Mouse (Mus musculus): Measurements from ENCODE around the gene Ptpn3. TPM values are rescaled to one million over a fixed set of nuclear protein-coding genes. Genes with fewer than 3 reads are reported as not detected.
"Not testable (repeated sequence)": the region's sequence is repeated elsewhere in the genome, so short reads cannot be mapped to it uniquely, and the experiment has no call there.

The Ptpn3 gene
- total RNA-seq, 1 experiment from 2014 or later, result 0.35 TPM

DNA sequence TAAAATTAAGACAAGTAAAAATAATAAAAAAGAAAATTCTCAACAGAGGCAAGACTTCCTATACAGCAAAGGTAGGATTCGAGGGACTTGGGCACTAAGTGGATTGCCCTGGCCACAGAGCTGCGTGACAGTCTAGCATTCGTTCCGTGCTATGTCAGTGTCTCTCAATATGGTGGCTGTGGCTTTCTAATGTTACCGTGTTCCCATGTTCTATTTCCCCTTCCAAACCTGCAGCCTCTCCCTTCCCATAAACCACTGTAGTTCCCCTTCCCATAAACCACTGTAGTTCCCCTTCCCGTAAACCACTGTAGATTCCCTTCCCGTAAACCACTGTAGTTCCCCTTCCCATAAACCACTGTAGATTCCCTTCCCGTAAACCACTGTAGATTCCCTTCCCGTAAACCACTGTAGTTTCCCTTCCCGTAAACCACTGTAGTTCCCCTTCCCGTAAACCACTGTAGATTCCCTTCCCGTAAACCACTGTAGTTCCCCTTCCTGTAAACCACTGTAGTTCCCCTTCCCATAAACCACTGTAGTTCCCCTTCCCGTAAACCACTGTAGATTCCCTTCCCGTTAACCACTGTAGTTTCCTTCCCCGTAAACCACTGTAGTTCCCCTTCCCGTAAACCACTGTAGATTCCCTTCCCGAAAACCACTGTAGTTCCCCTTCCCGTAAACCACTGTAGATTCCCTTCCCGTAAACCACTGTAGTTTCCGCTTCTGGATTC, 102.8 kb downstream of the Ptpn3 start:
- not testable (repeated sequence) for ATAC-seq (ENCODE audit: extremely low read depth, insufficient number of reproducible peaks, low FRiP score, poor library complexity, severe bottlenecking)

DNA sequence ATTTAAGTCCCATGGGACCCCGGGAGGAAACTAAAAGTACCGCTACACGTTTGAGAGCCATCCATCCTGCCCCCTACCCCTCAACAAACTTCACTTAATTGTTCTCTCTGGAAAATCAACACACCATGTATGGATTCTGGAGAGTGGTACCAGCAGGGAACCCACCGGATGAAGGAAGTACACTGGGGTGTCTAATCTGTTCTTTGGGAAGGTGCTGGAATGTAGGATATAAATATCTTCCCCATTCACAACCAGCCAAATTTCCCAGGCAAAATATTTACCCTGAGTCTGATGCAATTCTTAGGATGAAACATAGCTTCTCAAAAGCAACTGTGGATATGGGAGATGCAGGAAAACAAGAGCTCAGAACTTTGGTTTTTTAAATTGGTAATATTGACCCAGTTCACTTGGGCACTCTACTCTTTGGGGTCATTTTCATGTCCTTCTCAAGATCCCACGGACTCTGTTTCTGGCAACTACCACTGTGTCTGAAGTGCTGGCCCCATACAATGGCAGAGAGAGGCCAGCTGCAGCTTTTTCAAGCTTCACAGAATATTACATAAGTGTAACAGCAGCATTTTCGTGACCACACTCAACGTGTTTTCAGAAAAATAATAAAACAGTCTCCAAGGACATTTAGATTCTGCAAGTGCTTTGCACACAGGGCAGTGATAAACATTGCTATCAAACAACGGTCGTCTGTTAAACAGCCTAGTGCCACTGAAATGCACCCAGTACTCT, 109.9 kb downstream of the Ptpn3 start:
- no peak for ATAC-seq (ENCODE audit: extremely low read depth, insufficient number of reproducible peaks, low FRiP score, poor library complexity, severe bottlenecking)

DNA sequence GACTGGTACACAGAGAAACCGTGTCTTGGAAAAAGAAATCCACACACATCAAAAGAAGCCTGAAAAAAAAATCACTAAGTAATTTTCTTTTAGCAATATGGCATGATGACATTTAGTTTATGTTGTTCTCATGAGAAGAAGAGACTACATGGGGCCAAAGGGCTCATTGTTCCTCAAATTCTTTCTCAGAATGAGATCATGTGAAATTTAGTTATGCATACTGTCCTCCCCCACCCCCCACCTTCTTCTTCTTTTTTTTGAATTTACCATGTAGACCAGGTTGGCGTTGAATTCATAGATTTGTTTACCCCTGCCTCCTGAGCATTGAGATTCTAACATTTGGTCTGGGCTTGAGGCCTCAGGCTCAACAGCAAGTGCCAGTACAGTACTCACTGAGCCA, 111.8 kb downstream of the Ptpn3 start:
- ATAC-seq (ENCODE audit: extremely low read depth, insufficient number of reproducible peaks, low FRiP score, poor library complexity, severe bottlenecking), result no peak

DNA sequence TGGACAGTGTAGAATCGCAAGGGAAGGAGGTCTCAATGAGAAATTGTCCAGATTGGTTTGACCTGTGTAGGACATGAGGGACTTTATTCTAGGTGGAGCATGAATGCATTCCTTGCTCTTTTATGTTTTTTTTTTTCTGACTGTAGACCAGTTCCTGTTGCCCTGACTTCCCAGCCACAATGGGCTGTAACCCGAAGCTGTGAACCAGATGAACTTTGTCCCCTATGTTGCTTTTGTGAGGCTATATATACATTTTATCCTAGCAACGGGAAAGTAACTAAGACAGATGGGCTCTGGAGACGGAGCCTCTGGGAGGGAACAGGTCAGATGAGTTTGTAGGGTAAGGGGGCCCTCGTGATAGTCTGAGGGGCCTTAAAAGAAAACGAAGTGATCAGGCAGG, 115.6 kb downstream of the Ptpn3 start:
- ATAC-seq (ENCODE audit: extremely low read depth, insufficient number of reproducible peaks, low FRiP score, poor library complexity, severe bottlenecking), result no peak

DNA sequence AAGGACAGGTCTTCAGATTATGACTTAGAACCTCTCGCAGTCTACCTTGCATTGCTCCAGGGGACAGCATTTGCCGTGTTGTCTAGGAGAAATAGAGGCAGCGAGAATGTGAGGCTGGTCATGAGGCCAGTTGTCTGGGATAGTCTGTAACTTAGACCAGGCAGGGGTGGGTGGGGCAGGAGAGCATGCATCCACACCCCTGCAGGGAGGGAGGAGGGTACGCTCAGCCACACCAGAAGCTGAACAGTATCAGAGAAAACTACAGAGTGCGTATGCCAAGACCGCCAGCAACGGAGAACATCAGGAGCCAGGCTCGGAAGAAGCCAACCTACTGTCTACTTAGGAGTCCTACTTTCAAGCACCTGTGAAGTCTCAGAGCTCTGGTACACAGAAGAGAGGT, 116.2 kb downstream of the Ptpn3 start:
- no peak for ATAC-seq (ENCODE audit: extremely low read depth, insufficient number of reproducible peaks, low FRiP score, poor library complexity, severe bottlenecking)

DNA sequence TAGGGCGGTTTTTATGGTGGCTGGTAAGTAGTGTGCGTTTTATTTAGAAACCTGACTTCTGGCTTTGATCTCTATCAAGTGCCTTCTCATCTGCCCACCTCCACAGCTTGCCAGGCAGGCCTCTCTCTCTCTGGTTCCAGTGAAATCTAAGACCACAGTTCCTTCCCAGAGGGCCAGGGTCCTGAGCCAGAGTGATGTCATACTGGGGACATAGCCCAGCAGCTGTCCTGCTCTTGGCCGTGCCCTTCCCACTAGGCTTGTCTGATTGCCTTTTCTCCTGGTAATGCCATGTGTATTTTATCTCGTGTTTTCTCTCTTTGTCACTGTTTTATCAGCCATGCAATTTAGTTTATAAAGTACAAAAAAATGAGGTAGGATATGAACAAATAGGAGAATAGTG, 118.1 kb downstream of the Ptpn3 start:
- ATAC-seq (ENCODE audit: extremely low read depth, insufficient number of reproducible peaks, low FRiP score, poor library complexity, severe bottlenecking), result no peak

DNA sequence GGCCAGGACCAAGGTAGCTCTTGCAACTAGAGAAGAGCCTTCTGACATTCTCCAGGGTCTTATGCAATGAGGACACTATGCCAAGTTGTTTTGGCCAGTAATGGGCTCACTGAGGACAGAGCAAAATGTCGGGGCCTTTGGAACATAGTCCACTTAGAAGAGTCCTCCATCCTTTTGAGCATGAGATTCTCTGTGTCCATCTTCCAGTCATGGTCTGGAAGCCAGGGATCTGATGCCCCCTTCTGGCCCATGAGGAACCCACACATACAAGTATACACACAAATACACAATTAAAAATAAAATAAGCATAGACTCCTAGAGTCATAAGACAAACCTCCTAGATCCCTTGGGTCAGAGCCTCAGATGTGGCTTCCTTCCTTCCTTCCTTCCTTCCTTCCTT, 120.1 kb downstream of the Ptpn3 start:
- ATAC-seq (ENCODE audit: extremely low read depth, insufficient number of reproducible peaks, low FRiP score, poor library complexity, severe bottlenecking), result no peak

DNA sequence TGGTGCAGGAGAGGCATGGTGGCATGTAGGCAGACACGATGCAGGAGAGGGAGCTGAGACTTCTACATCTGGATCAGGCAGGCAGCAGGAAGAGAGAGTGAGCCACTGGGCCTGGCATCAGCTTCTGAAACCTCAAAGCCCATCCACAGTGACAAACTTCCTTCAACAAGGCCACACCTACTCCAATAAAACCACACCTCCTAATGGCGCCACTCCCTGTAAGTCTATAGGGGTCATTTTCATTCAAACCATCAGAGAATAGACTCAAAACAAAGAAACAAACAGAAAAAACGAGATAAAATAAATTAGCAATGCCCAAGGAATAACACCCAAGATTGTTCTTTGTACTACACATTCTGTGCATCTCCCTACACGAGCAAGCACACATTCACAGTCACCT, 122.8 kb downstream of the Ptpn3 start:
- ATAC-seq (ENCODE audit: extremely low read depth, insufficient number of reproducible peaks, low FRiP score, poor library complexity, severe bottlenecking), result no peak

DNA sequence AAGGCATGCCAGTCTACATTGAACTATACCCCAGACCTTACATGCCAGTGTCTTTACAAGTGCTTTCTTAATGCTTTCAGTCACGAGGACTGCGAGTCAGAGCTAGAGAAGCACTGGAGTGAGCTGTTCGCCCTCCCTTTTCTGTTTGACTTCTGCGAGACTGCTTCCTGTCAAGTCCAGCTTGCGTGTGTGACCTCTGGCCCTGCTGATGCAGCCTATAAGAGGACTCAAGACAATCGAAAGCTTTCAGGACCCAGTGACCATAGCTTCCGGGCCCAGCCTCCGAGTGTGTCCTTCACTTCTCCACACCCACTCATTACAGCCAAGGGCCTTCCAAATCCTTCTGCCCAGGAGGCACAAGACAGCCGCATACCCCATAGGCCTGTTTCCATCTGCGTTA, 126.3 kb downstream of the Ptpn3 start:
- ATAC-seq (ENCODE audit: extremely low read depth, insufficient number of reproducible peaks, low FRiP score, poor library complexity, severe bottlenecking), result no peak

DNA sequence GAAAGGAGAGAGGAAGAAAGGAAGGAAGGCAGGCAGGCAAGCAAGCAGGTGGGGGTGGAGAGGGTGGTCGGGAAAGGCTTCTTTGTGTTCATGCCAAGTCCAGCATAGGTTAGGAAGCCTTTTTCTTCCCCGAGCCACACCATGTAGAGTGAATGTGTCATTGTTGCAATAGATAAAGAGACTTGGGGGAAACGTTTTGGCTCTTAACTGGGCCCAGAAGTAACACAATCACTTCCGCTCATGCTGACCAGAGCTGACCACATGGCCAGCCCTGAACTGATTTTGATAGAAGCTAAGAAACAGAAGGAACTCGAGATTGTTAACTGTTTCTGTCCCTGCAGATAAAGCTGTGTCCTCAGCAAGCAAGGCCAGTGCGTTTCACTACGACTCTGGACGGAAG, 128.8 kb downstream of the Ptpn3 start:
- ATAC-seq (ENCODE audit: extremely low read depth, insufficient number of reproducible peaks, low FRiP score, poor library complexity, severe bottlenecking), result no peak

DNA sequence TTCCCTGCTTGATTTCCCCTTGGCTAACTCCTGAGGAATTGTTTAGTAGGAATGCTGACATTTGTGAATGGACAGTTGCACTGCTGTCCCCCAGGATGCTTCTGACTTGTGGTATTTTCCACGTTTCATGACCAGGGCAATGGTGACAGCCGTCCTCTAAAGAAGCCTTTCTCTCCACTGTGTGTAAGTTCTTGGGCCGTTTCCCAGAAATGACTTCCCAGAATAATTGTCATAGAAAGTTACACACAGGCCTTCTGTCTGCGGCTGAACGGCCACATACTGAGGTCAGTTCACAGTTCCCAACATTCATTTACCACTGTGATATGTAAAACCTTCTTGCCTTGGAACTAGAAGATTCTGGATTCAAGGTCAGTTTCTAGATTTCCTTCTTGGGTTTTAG, 129.8 kb downstream of the Ptpn3 start:
- no peak for ATAC-seq (ENCODE audit: extremely low read depth, insufficient number of reproducible peaks, low FRiP score, poor library complexity, severe bottlenecking)

DNA sequence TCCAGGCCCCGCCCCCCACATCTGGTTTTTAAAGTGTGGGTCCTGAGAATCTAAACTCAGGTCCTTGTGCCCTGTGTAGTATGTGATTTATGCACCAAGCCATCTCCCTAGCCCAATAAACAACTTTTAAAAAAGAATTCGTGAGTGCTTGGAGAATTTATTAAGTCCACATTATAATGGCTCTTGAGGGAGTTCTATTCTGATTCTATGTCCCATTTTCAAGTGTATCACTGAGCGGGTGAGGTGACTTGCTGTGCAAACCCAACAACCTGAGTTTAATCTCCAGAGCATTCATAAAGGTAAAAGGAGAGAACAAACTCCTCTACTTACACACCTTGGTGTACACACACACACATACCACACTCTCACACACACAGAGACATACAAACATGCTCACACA, 133.0 kb downstream of the Ptpn3 start:
- no peak for ATAC-seq (ENCODE audit: extremely low read depth, insufficient number of reproducible peaks, low FRiP score, poor library complexity, severe bottlenecking)

DNA sequence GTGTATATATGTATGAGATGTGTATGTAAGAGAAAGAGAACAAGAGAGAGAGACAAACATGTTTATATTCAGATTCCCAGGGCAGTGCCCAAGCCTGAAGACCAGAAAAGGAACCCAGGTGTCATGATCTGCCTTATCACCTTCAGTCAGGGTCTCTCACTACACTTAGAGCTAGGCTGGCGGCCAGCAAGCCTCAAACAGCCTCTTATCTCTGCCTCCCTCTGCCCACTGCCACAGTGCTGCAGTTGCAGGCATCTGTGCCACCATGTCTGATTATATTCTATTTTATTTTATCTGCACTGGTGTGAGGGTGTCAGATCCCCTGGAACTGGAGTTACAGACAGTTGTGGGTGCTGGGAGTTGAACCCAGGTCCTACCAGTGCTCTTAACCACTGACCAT, 133.4 kb downstream of the Ptpn3 start:
- no peak for ATAC-seq (ENCODE audit: extremely low read depth, insufficient number of reproducible peaks, low FRiP score, poor library complexity, severe bottlenecking)

DNA sequence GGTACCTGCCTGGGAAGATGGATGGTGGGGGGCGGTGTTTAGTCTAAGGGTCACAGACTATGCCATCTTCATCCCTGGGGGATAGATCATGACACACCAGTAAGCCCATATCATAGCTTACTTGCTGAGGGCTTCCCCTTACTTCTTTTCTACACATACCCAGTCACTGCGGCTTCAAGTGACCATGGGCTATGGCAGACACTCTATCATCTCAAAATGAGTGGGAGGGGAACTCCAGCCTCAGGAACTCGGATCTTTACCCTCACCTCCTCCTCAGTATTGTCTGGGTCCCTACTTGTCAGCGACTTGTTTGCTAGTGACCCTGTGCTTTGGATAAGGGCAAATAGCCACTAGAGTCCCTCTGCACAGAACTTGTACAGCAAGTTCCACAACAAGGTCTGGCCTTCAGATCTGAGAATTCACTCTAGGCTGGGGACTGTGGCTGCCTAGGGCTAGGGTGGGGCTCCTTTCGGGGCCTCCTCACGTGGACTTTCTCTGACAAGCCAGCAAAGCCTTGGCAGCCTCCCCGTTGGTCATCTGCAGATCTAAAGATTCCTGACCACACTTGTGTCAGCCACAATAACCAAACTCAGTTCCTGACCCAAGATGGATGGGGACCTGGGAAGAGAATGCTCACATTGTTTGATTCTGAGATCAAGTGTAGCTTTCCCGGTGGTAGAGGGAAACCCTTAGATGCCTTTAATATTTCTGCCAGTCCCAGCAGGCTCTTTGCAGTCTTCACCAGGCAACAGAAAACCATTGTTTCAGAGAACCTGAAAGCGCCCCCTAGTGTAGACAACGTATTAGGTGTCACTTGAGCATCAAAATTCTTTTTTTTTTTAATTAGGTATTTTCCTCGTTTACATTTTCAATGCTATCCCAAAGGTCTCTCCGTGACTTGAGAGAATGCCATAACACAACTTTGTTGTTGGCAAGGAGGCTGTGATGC, 134.4 kb downstream of the Ptpn3 start:
- no peak for ATAC-seq (ENCODE audit: extremely low read depth, insufficient number of reproducible peaks, low FRiP score, poor library complexity, severe bottlenecking)

DNA sequence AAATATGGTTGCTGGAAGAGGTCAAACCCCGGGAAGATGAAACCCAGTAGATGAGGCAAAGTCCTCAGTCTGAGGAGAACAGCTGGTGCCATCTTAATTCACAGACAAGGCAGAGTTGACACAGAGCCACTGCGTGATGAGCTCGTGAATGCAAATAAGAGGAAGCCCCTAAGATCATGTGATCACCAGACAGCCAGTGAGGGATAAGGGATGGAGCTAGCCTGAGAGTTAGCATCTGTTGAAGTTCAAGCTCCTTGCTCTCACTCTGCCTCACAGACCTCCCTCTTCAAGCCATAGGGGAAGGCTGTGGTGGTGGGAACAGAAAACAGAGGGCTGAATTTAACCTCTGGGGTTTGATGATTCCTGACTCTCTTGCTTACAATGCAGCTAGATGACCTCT, 136.0 kb downstream of the Ptpn3 start:
- ATAC-seq (ENCODE audit: extremely low read depth, insufficient number of reproducible peaks, low FRiP score, poor library complexity, severe bottlenecking), result no peak

DNA sequence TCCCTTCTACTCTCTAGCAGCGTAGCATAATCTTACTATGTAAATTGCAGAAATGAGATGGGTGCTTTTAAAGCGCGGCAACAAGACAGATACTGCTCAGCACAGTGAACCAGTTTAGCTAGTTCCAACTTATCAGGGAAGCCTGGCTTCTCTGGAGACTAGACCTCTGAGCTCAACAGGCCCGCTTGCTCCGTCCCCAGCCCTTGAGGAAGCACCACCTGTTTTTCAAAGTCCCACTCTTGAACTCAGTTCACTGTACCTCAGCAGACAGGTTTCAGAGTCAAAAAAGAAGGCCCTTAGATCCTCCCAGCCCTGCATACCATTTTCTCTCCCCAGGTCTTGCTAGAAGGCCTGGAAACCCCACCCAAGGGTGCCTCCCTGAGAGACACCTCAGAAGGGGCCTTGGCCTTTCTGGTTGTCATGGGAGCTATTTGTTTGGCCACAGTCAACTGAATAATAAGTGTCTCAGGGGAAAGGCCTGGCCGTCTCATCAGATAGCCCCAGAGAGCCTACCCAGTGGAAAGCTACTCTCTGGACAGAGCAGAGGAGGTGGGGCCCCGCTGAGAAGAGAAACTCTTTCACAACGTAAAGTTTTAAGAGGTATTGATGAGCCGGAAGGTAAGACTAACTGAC, 136.9 kb downstream of the Ptpn3 start:
- ATAC-seq (ENCODE audit: extremely low read depth, insufficient number of reproducible peaks, low FRiP score, poor library complexity, severe bottlenecking), result no peak

DNA sequence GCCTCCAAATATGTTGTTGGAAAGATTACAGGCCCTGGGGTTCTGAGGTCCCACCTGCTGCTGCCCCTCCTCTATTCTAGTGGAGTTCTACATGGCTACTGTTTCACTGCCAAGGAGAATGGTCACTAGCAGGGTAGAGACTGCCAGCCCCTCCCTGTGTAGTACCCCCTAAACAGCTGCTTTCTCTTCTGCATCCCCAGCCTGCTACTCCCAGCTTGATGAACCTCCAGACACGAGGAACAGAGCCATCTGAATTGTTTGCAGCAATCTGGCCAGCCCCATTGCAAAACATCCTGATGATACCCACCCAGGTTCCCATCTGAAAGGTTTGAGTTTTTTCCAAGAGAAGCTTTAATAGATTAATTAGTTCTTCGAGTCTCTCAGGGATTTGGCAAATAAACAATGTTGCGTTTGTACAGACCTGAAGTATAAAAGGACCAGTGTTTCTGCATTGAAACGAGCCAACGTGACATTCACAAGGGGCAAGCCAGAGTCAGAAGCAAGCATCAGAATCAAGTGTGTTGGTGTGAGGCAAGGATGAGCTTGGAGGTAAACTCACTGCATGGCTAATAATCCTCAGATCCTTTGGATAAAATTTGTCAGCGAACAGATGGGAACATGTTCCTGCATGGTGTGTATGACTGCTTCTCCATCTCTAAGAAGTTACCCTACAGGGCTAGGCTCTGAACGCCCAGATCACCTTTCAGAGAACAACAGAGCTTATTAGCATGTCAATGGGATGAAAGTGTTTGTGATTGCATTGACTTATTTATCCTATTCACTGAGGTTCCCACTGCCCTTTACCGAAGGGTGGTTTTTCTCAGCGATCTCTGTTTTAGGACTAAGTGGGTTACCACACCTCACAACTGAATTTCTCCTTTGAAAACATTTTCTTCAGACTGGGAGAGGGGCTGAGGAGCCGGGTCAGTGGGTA, 138.6 kb downstream of the Ptpn3 start:
- ATAC-seq (ENCODE audit: extremely low read depth, insufficient number of reproducible peaks, low FRiP score, poor library complexity, severe bottlenecking), result no peak

DNA sequence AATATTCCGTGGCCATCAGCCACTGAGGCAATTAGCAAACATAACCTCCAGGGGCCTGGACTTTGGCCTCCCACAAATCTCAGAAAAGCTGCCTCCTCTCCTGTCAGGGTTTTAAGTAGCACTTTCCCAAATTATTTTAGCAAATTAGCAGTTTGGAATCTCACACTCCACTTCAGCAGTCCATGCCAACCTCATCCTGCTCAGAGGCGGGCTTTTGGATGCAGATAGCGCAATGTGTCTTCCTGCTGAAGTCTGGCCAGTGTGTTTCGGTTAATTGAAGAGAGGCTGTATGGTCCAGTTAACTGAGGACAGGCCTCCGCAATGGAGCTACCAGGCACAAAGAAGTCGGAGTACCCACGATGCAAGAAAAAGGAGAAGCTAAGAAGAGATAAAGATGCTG, 141.1 kb downstream of the Ptpn3 start:
- ATAC-seq (ENCODE audit: extremely low read depth, insufficient number of reproducible peaks, low FRiP score, poor library complexity, severe bottlenecking), result no peak

Measured in neutrophil, adult 5-6 weeks (primary cell).